Mouse (Mus musculus) MEL (cell line): ENCODE data around the gene Nutf2.

Source experiments
- CTCF ChIP-seq, 3 experiments: IDR thresholded peaks in 2 of 3; conservative IDR thresholded peaks in 1 of 3; 2 replicates each; pipeline ENCODE4 v1.5.1; 2011 to 2012; ENCODE audit warnings: low read length in 3 of 3, low read depth in 2 of 3, mild to moderate bottlenecking in 2 of 3, improper control_type of control experiment in 1 of 3, inconsistent platforms in 1 of 3, mixed read lengths in 1 of 3, moderate library complexity in 1 of 3; ENCODE audit not compliant: control insufficient read depth in 1 of 3, insufficient read depth in 1 of 3, poor library complexity in 1 of 3, severe bottlenecking in 1 of 3
- POLR2A ChIP-seq, 2 experiments: IDR thresholded peaks; 2 replicates each; pipeline ENCODE4 v1.6.1; 2011 to 2012; ENCODE audit warnings: low read length in 2 of 2, mild to moderate bottlenecking in 2 of 2, control low read depth in 1 of 2, improper control_type of control experiment in 1 of 2, low read depth in 1 of 2, moderate library complexity in 1 of 2; ENCODE audit not compliant: control insufficient read depth in 1 of 2, insufficient read depth in 1 of 2, poor library complexity in 1 of 2
- SMC3 ChIP-seq: IDR thresholded peaks from 2 replicates; pipeline ENCODE4 v1.6.1; 2011; ENCODE audit warnings: low read depth, low read length, improper control_type of control experiment
- USF1 ChIP-seq: IDR thresholded peaks from 2 replicates; pipeline ENCODE4 v1.6.1; 2014; ENCODE audit warnings: low read depth, mild to moderate bottlenecking, inconsistent platforms, low read length, improper control_type of control experiment, moderate library complexity

DNA sequence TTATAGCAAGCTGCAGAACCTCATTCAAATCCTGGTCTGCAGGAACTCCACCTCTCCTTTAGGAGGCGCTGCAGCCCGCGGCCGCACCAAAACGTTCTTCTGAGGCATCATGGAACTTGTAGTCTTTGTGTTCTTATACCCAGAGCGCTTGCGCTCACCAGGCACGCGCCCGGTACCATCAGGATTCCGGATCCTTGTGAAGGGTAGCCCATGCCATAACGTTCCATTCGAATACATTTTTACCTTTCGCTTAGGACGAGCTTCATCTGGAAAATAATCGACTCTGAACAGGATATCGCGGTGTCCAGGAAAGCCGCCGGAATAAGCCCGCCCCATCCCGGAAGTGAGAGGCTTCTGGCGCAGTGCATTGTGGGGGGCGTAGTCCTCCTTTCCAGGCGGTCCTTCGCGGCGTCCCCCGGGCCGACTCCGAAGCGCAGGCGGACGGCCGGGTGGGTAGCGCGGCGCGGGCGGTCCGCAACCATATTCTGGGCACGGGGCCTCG, 5.6 kb upstream of the Nutf2 start, which contains the start of gene Thap11:
- TF ChIP-seq POLR2A (IDR thresholded peaks at IDR 0.05; ENCODE audit: control insufficient read depth in 1 of 2, insufficient read depth in 1 of 2, low read depth in 1 of 2, low read length in 2 of 2, poor library complexity in 1 of 2) (peak; percentile 50 to 55; a peak in 3 of 4 replicates), SMC3 (no peak; the same call in 1 of the 2 replicates), USF1 (peak; percentile 41; the same call in 1 of the 2 replicates), CTCF (IDR thresholded peaks at IDR 0.05 in 2 of 3, conservative IDR thresholded peaks at IDR 0.05 in 1 of 3; ENCODE audit: control insufficient read depth in 1 of 3, insufficient read depth in 1 of 3, low read depth in 2 of 3, low read length in 3 of 3, poor library complexity in 1 of 3, severe bottlenecking in 1 of 3) (peak; percentile 83 to 89 (median 87))
